Mouse (Mus musculus): ENCODE measurements around the gene Dolk.

Gene Dolk

GRCm38 (mm10) chr2:30266392-30266941, 19.7 kb downstream of the Dolk start:
- DNase-seq, result no peak

GRCm38 (mm10) chr2:30265767-30266253, 20.3 kb downstream of the Dolk start, which contains the start of gene Phyhd1:
Phyhd1 (plus strand) TSS chr2:30266203.
- DNase-seq, result no peak

- no peak for DNase-seq
Observed at GRCm38 (mm10) chr2:30264671-30265519, 21.2 kb downstream of the Dolk start.

- no peak for DNase-seq
Observed at GRCm38 (mm10) chr2:30263811-30264210, 22.3 kb downstream of the Dolk start.

GRCm38 (mm10) chr2:30262840-30263441, 23.2 kb downstream of the Dolk start:
- DNase-seq, result no peak

GRCm38 (mm10) chr2:30261921-30262839, 24.0 kb downstream of the Dolk start:
- no peak for DNase-seq

GRCm38 (mm10) chr2:30261064-30261736, 24.9 kb downstream of the Dolk start:
- DNase-seq, result no peak

- DNase-seq, result no peak
Observed at GRCm38 (mm10) chr2:30259131-30260064, 26.7 kb downstream of the Dolk start.

GRCm38 (mm10) chr2:30258600-30258999, 27.5 kb downstream of the Dolk start:
- DNase-seq, result no peak

- no peak for DNase-seq
Observed at GRCm38 (mm10) chr2:30257699-30258460, 28.3 kb downstream of the Dolk start.

- DNase-seq, result no peak
Observed at GRCm38 (mm10) chr2:30256616-30257350, 29.4 kb downstream of the Dolk start.

- no peak for DNase-seq
Observed at GRCm38 (mm10) chr2:30255631-30256395, 30.3 kb downstream of the Dolk start.

- no peak for DNase-seq
Observed at GRCm38 (mm10) chr2:30253809-30254208, 32.3 kb downstream of the Dolk start.

- DNase-seq, result no peak
Observed at GRCm38 (mm10) chr2:30252521-30252920, 33.6 kb downstream of the Dolk start.

- DNase-seq, result peak; percentile 88
Observed at GRCm38 (mm10) chr2:30251417-30252104, 34.6 kb downstream of the Dolk start.

- DNase-seq, result no peak
Observed at GRCm38 (mm10) chr2:30250166-30251128, 35.7 kb downstream of the Dolk start.

- no peak for DNase-seq
Observed at GRCm38 (mm10) chr2:30249182-30249581, 37.0 kb downstream of the Dolk start.
